Mouse (Mus musculus): ENCODE results near the gene 1700013F07Rik. TPM values are rescaled to one million over a fixed set of nuclear protein-coding genes. Genes with fewer than 3 reads are reported as not detected.

1700013F07Rik gene
- total RNA-seq, 2 experiments from 2014 or later = 2.1 to 2.7 TPM

Small RNA genes within 50 kb of the gene (microRNA-seq; reads per million reads assigned to microRNA genes)
- 0 reads per million in 2 experiments for gene Gm22860

Other genes starting within 250 kb of the 1700013F07Rik start
- under 1 TPM in 1 of 2 experiments, not detected in 1; 0.36 TPM for gene Mybphl, start 169.2 kb upstream of the 1700013F07Rik start, total RNA-seq (2021)
- 10 to 100 TPM; 12.5 to 12.8 TPM for gene Psrc1, start 150.3 kb upstream of the 1700013F07Rik start, total RNA-seq (2021)
- gene Celsr2, start 118.6 kb upstream of the 1700013F07Rik start, total RNA-seq (2021) = 100 to 1,000 TPM; 177 to 179 TPM
- 100 to 1,000 TPM; 215 TPM for gene Sars, start 88.9 kb upstream of the 1700013F07Rik start, total RNA-seq (2021)
- 10 to 100 TPM; 16.8 to 22.0 TPM for gene 5330417C22Rik, start 2.4 kb downstream of the 1700013F07Rik start, total RNA-seq (2021)
- 10 to 100 TPM; 43.3 to 43.8 TPM for gene Tmem167b, start 28.3 kb downstream of the 1700013F07Rik start, total RNA-seq (2021)
- 10 to 100 TPM; 33.1 to 33.2 TPM for gene Taf13, start 37.5 kb downstream of the 1700013F07Rik start, total RNA-seq (2021)
- 100 to 1,000 TPM; 130 to 141 TPM for gene Wdr47, start 57.1 kb downstream of the 1700013F07Rik start, total RNA-seq (2021)
- 10 to 100 TPM; 25.1 to 25.7 TPM for gene Clcc1, start 119.8 kb downstream of the 1700013F07Rik start, total RNA-seq (2021)
- 10 to 100 TPM; 13.5 to 20.4 TPM for gene Gpsm2, start 188.2 kb downstream of the 1700013F07Rik start, total RNA-seq (2021)
- gene Aknad1, start 205.5 kb downstream of the 1700013F07Rik start, total RNA-seq (2021) = not detected

All from layer of hippocampus, postnatal 10 days (tissue).